Mouse (Mus musculus) liver, embryonic 14.5 days (tissue): ENCODE data around the gene Timp3.

Experiments used
- CTCF ChIP-seq: IDR thresholded peaks from 2 replicates; pipeline ENCODE4 v1.5.1; 2016; ENCODE audit warnings: antibody characterized with exemption, low read depth, control low read depth
- EP300 ChIP-seq: IDR thresholded peaks from 2 replicates; pipeline ENCODE4 v1.6.1; 2016; ENCODE audit warnings: antibody characterized with exemption, low read depth

DNA sequence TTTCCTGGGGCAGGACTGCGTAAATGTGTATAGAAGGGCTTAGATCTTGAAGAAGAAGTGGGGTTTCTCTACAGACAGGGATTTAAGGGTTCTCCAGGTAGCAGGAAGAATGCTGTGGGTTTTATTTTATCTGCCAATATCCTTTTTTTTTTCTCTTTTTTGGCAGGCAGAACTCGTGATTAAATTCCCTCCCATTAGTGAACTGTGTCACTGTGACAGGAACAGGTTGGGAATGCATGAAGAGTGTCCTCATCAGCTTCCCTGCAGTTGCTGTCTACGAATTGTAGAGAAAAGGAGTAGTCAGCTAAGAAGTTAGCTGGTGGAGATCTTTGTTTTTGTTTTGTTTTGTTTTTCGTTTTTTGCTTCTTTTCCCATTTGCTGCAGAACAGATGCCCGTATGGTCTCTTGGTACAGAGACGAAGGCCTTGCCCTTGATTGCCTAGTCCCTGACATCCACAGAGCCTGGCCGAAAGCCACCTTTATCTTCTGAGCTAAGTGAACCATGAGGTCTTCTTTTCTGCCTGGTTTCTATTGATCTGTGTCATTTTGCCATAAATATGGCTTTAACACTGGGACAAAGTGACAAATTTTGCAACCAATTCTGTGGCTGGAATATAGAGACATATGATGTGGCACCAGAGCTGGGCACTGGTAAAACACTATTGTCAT, 58.3 kb downstream of the Timp3 start:
- TF ChIP-seq CTCF, result no peak
- TF ChIP-seq EP300, result no peak
